Mouse (Mus musculus) hindbrain, postnatal 0 days (tissue): ENCODE results near the gene Chrna10. TPM values are rescaled to one million over a fixed set of nuclear protein-coding genes. Genes with fewer than 3 reads are reported as not detected.

Experiments
- ATAC-seq: fragments of 200-750 bp; cut with Nextera tagmentation; 2 replicates; pipeline ENCODE4 v1.8.0; 2017; ENCODE audit warnings: mild to moderate bottlenecking, moderate TSS enrichment, moderate library complexity
- DNase-seq: peaks from one replicate; pipeline ENCODE4 v3.0.0-alpha.2; 2015; ENCODE audit warnings: low spot score
- H3K27ac ChIP-seq: fragments of 300-500 bp; sonication (generic); 2 replicates; pipeline ENCODE4 v1.5.1; 2014; ENCODE audit warnings: mild to moderate bottlenecking
- H3K27me3 ChIP-seq: fragments of 300-500 bp; sonication (generic); 2 replicates; pipeline ENCODE4 v1.6.1; 2014; ENCODE audit warnings: low read length, mixed read lengths; ENCODE audit not compliant: insufficient read depth
- H3K36me3 ChIP-seq: fragments of 300-500 bp; sonication (generic); 2 replicates; pipeline ENCODE4 v1.6.1; 2014; ENCODE audit warnings: low read length, mixed read lengths; ENCODE audit not compliant: insufficient read depth
- H3K4me1 ChIP-seq: fragments of 300-500 bp; sonication (generic); 2 replicates; pipeline ENCODE4 v1.6.1; 2014; ENCODE audit warnings: antibody characterized with exemption, low read length, mixed read lengths; ENCODE audit not compliant: insufficient read depth
- H3K4me2 ChIP-seq: fragments of 300-500 bp; sonication (generic); 2 replicates; pipeline ENCODE4 v1.6.1; 2014; ENCODE audit warnings: low read depth, mild to moderate bottlenecking, low read length, moderate library complexity, mixed read lengths
- H3K4me3 ChIP-seq: fragments of 300-500 bp; sonication (generic); 2 replicates; pipeline ENCODE4 v1.5.1; 2014; ENCODE audit warnings: low read length
- H3K9ac ChIP-seq: fragments of 300-500 bp; sonication (generic); replicated peaks from 2 replicates; pipeline ENCODE4 v1.6.1; 2014; ENCODE audit warnings: mild to moderate bottlenecking, low read length, moderate library complexity, mixed read lengths
- H3K9me3 ChIP-seq: fragments of 300-500 bp; sonication (generic); 2 replicates; pipeline ENCODE4 v1.6.1; 2016; ENCODE audit warnings: low read length, mixed read lengths
- CTCF ChIP-seq: IDR thresholded peaks from 2 replicates; pipeline ENCODE4 v1.5.1; 2016; ENCODE audit warnings: antibody characterized with exemption, control low read depth, low read depth
- WGBS: fragments of 180-500 bp; shearing (Covaris S2); extraction: QIAGEN DNeasy Blood & Tissue Kit; methylation state at CpG from one replicate; pipeline ENCODE4 v1.1.7; 2014; 5-methylcytosine and 5-hydroxymethylcytosine counted together
- polyA plus RNA-seq: library from polyadenylated mRNA; unstranded; fragments of >200 nt; fragmentation: Nextera tagmentation; extraction: Ambion mirVana; gene quantifications from 2 replicates; pipeline ENCODE4 v1.2.1, GENCODE M21; 2015
- total RNA-seq: library from RNA; depleted of rRNA; stranded (reverse); fragments of >200 nt; gene quantifications from 2 replicates; pipeline ENCODE4 v1.2.3, GENCODE M21; 2014; rRNA removed

Gene Chrna10
- total RNA-seq = not detected in 2 replicates
- 0.08 TPM in 1 of 2 replicates, not detected in the other for polyA plus RNA-seq

DNA sequence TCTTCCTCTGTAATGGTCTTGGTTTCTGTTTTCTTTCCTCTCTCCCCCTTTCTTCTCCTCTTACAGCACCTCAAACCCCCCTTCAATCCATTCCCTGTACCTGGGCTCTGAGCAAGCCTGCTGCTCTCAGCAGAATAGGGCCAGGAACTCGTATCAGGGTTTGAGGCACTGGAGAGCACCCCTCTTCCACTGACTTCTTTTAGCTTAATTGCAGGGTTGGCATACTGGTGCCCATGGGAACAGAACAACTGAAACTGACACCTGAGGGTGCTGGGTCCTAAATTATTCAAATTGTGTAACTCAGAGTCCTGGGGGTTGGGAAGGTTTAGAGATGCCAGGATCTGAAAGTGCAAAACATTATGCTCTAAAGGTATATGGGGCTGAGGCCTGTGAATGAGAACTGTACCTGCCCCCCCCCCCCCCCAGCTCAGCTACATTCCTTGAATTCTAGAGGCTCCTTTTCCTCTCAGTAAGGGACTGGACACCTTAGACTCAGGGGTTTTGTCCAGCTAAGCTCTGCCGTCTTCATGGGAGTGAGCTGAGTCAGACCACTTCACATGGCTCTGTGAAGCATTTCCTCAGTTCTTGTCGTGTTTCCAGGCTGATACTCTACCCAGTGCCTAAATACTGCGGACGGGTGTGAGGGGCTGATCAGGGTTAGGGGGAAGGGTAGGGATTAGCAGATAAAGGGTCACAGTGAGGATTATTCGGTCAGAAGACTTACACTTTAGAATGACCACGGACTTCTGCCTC, at the start of gene Chrna10:
Chrna10 (minus strand) TSS at position 250 of the 753 bp plus-strand sequence.
- TF ChIP-seq CTCF = no peak
- Histone ChIP-seq H3K27ac (no peak within 1 kb of the TSS), H3K4me2 (no peak within 1 kb of the TSS), H3K4me3 (no peak within 1 kb of the TSS), H3K27me3 (no peaks in the 10 kb centered on the region), H3K9ac (no peak within 1 kb of the TSS), H3K9me3 (no peaks in the 10 kb centered on the region), H3K4me1 (no peaks in the 10 kb centered on the region), H3K36me3 (peaks cover 20% of the 10 kb centered on the region)
- no peak for DNase-seq
- WGBS = 58% methylated on average over 7 of the region's 7 CpGs
- ATAC-seq = no peak

DNA sequence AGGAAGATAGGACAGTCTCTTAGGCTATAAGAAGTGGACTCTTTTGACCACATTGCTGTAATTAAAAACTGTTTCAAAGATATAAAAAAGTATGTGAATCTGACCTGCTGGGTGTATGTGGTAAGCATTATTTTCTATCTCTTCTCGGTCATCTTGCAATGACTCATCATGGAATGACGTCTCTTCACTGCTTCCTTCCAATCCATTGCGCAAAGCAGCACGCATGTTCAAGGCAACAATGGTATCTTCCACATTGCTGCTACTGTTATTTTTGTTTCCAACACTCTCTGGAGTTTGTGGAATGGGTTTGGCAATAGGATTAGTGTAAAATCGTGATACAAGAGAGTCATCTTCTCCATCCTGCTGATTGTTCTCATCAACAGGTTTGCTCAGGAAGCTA, 37.1 kb upstream of the Chrna10 start:
- TF ChIP-seq CTCF = no peak
- WGBS = 92% methylated on average over 5 of the region's 5 CpGs
- Histone ChIP-seq H3K4me3 (no peak overlapping the region), H3K9ac (no peak overlapping the region), H3K27me3 (no peaks in the 10 kb centered on the region), H3K36me3 (peaks cover 36% of the 10 kb centered on the region), H3K4me1 (no peaks in the 10 kb centered on the region), H3K9me3 (no peaks in the 10 kb centered on the region), H3K27ac (no peak overlapping the region), H3K4me2 (no peak overlapping the region)
- DNase-seq (no peak), ATAC-seq (no peak)

DNA sequence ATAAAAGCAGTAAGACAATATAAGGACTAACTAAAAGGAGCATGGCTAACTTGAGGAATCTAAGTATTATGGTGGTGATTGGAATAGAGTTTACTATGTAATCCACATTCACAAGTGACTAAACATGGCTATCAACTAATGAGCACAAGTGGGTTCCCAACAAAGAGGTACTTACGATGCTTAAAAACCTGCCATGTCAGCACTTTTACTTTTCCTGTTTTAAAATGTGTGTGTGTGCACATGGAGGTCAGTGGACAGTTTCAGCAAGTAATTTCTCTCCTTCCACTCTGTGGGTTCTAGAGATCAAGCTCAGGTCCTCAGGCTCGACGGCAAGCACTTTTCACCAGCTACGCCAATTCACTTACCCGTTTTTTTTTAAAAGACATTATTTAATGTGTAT, 21.3 kb upstream of the Chrna10 start:
- ATAC-seq (no peak), DNase-seq (no peak)
- H3K4me2 ChIP-seq = no peak overlapping the region
- no peaks in the 10 kb centered on the region for H3K27me3 ChIP-seq
- H3K4me3 ChIP-seq = no peak overlapping the region
- no peak for TF ChIP-seq CTCF
- no peaks in the 10 kb centered on the region for H3K4me1 ChIP-seq
- H3K9ac ChIP-seq = no peak overlapping the region
- H3K36me3 ChIP-seq = peaks cover 36% of the 10 kb centered on the region
- WGBS = 97% methylated on average over 5 of the region's 5 CpGs
- H3K9me3 ChIP-seq = no peaks in the 10 kb centered on the region
- H3K27ac ChIP-seq = no peak overlapping the region

DNA sequence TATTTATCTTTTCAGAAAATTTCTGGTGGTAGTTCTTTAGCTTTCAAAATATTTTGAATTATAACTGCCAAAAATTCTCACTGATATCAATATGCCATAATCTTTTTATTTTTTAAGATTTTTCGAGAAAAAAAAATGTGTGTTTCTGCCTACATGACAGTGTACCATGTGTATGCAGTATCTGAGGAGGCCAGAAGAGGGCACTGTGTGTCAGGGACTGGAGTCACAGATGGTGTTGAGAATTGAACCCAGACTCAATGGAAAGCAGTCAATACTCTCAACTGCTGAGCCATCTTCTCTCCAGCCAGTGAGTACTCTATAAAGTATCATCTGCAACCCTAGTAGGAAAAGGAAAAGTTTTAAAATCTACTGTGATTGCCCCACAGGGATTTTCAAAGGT, 20.8 kb upstream of the Chrna10 start:
- ATAC-seq (no peak), DNase-seq (peak; percentile 35)
- Histone ChIP-seq H3K9ac (no peak overlapping the region), H3K4me3 (no peak overlapping the region), H3K27ac (no peak overlapping the region), H3K36me3 (peaks cover 40% of the 10 kb centered on the region), H3K27me3 (no peaks in the 10 kb centered on the region), H3K4me1 (no peaks in the 10 kb centered on the region), H3K9me3 (no peaks in the 10 kb centered on the region), H3K4me2 (no peak overlapping the region)
- 92% methylated on average over 1 of the region's 1 CpGs for WGBS
- TF ChIP-seq CTCF = peak; percentile 66

GRCm38 (mm10) chr7:102132395-102132794, 15.8 kb upstream of the Chrna10 start:
- TF ChIP-seq CTCF = no peak
- Histone ChIP-seq H3K27me3 (no peaks in the 10 kb centered on the region), H3K36me3 (peaks cover 49% of the 10 kb centered on the region), H3K4me1 (no peaks in the 10 kb centered on the region), H3K27ac (no peak overlapping the region), H3K4me2 (no peak overlapping the region), H3K4me3 (no peak overlapping the region), H3K9ac (no peak overlapping the region), H3K9me3 (no peaks in the 10 kb centered on the region)
- WGBS = 94% methylated on average over 4 of the region's 4 CpGs
- no peak for DNase-seq
- no peak for ATAC-seq

DNA sequence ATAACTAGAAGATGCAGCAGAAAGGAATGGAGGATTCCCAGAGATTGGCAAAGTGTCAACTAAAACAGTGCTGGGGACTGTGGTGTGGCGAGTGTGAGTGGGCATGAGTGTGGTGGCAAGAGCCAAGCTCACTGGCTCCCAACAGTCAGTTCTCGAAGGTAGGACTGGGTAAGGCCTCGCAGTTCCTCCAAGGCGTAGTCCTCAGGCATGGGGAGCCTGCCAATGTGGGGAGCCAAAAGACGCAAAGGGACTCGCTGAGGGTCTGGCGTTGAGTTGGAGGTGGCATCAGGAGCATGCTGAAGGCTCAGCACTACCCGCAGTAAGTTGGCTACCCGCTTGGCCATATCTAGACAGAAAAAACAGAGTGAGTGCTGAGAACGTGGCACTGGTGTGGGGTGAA, 3.7 kb upstream of the Chrna10 start:
- WGBS = 91% methylated on average over 10 of the region's 10 CpGs
- peaks cover 56% of the 10 kb centered on the region for H3K36me3 ChIP-seq
- no peak overlapping the region for H3K4me2 ChIP-seq
- no peaks in the 10 kb centered on the region for H3K9me3 ChIP-seq
- ATAC-seq = no peak
- no peak for TF ChIP-seq CTCF
- no peaks in the 10 kb centered on the region for H3K27me3 ChIP-seq
- no peak overlapping the region for H3K9ac ChIP-seq
- H3K27ac ChIP-seq = no peak overlapping the region
- no peak for DNase-seq
- no peaks in the 10 kb centered on the region for H3K4me1 ChIP-seq
- H3K4me3 ChIP-seq = no peak overlapping the region

- no peak overlapping the region for H3K27ac ChIP-seq
- H3K4me3 ChIP-seq = no peak overlapping the region
- H3K4me2 ChIP-seq = no peak overlapping the region
- H3K27me3 ChIP-seq = no peaks in the 10 kb centered on the region
- no peak for DNase-seq
- no peaks in the 10 kb centered on the region for H3K9me3 ChIP-seq
- H3K9ac ChIP-seq = no peak overlapping the region
- peaks cover 27% of the 10 kb centered on the region for H3K36me3 ChIP-seq
- TF ChIP-seq CTCF = no peak
- no peak for ATAC-seq
- H3K4me1 ChIP-seq = no peaks in the 10 kb centered on the region
- 78% methylated on average over 6 of the region's 6 CpGs for WGBS
Measured at GRCm38 (mm10) chr7:102117382-102117781, 754 bp upstream of the Chrna10 start.
